Mouse (Mus musculus): ENCODE data around the gene Gm26620.

Gm26620 gene

DNA sequence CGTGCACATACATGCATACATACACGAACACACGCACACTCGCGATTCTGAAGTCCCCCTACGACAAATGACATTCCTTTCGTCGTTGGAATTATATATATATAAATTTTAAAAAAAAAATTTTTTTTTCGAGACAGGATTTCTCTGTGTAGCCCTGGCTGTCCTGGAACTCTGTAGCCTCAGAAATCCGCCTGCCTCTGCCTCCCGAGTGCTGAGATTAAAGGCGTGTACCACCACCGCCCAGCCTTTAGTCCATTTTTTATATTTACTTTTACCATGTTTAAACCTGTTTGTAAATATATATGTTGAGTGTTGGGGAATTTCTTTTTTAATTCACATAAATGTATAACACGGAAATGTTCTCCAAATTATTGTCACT is 16.0 kb upstream of the Gm26620 start:
- no peak for DNase-seq (ENCODE audit: low read depth, low spot score)

DNA sequence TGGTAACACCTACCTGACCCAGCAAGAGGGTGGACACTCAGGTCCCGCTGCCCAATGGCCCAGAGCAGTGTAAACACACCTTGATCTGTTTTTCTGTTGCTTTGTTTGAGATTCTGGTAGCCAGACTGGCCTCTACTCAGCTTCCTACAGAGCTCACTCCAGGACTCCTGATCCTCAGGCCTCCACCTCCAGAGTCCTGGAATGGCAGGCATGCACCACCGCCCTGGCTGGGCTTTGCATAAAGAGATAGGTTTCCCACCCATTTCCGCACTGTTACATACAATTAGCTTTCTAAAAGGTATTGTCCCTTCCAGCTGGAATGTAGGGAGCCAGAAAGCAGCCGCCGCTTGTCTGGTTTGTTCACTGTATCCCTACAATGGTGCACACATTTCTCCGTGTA is 13.5 kb upstream of the Gm26620 start:
- DNase-seq (ENCODE audit: low read depth, low spot score): peak; percentile 91

DNA sequence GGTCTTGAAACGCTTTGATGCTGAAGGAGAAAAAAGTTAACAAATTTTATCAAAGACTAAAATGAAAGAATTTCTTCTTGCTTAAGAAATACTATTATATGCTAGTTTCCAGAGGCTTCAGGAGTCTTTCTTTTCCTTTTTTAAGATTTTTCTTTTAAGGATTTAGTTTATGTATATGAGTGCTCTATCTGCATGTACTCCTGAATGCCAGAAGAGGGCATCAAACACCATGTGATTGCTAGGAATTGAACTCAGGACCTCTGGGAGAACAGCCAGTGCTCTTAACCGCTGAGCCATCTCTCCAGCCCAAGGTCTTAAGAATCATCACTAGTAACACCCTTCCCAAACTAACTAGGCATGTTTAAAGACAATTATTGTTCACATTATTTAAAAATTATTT is 12.9 kb upstream of the Gm26620 start:
- peak; percentile 72 for DNase-seq (ENCODE audit: low read depth, low spot score)

DNA sequence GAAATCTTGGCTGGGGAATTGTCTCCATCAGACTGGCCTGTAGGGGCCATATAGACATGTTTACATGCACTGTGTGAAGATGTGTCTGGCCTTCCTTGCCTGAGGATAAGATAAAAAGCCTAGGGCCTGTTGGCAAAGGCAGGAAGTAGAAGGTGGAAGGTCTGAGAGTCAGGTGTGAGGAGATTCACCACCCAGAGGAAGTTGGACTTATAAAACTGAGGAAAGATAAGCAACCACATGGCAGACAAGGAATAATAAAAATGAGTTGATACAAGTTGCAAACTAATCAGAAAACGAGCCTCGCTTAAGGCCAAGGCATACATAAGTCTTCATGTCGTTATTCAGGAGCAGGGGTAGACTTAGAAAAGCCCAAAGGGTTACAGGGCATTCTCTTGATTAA is 9.2 kb upstream of the Gm26620 start:
- DNase-seq (ENCODE audit: low read depth, low spot score): no peak

DNA sequence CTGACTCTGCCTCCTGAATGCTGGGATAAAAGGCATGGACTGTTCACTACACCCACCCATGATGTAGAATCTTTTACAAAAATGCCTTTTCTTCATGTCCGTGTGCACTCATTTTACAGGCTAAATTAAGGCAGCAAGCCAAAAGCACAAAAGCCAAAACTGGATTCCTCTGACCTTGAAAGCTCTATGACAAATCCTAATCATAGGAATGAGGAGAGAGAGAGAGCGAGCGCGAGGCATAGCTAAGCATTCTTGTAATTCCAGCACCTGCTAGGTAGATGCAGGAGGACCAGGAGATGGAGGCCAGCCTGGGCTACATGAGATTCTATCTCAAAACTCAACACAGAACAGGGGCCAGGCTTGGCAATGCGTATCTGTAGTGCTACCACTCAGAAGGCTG is 8.0 kb upstream of the Gm26620 start:
- no peak for DNase-seq (ENCODE audit: low read depth, low spot score)

DNA sequence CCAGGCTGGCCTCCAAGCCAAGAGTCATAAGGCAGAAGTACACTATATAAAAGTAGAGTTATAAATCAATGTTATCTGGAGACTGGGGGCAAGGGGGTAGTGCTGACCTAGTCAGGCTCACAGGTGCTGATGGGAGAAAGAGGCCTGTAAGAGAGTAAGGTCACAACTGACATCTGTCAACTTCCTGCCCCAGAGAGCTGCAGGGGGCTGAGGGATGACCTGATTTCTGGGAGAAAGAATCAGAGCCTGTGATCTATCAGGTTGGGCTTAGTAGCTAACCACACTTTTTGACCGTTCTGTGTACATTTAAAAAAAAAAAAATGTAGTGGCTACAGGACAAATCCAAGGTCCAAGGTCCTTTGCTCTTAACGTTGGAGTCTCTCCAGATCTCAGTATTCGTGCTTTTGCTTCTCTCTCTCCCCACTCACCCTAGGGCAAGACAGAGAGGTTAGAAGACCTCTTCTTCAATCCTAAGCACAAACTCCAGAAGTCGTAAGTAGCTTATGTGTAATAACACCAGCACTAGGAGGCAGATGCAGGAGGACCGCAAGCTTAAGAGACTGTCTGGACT is 1.9 kb upstream of the Gm26620 start:
- no peak for DNase-seq (ENCODE audit: low read depth, low spot score)

DNA sequence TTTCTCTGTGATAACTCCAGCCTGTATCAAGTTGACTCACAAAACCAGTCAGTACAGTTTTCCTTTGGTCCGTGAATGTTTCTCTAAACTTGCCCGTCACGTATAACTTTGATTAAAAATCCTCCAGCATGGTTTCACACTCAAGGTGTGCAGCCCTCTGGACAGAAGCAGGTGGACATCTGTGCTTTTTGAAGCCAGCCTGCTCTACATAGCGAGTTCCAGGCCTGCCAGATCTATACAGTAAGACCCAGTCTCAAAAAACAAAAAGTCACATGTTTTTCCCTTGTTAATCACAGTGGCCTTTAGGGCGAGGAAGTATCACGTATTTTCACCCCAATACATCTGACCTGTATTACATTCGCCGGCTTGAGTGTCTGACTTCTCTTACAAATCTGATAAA is 475 bp upstream of the Gm26620 start:
- no peak for DNase-seq (ENCODE audit: low read depth, low spot score)

DNA sequence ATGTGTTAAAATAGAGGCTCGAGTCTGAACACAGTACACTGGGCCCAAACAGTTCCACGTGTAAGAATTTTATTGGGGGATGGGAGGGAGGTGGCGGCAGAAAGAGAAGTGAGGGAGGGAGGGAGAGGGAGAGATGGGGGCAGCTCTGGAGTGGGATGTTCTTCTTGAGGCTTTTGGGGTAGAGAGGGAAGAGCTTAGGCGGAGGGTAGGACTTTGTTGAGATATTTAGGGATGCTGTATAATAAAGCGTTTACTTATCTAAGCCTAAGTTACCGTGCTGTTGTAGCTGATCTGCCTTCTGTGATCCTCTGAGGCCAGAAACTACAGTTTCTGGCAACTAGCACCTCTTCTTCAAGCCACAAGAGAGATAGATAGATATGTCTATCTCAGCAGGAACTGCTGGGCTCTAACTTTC is 1.2 kb downstream of the Gm26620 start:
- no peak for DNase-seq (ENCODE audit: low read depth, low spot score)

DNA sequence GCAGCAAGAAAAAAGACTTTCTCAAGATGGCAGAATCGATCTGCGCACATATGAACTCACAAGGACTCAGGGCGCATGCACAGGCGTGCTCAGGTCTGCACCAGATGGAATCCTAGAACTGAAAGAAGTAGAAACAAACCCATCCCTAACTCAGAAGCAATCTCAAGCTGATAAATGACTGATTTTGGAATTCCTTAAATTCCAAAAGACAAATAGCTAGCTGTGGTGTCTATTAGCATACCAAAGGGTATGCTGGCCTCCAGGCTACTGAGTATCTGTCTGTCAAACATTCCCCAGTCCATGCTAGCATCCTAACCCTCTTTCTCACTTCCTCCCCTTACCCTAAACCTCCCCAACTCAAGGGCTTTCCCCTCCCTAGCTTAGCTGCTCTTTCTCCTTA is 4.4 kb downstream of the Gm26620 start:
- peak; percentile 93 for DNase-seq (ENCODE audit: low read depth, low spot score)

DNA sequence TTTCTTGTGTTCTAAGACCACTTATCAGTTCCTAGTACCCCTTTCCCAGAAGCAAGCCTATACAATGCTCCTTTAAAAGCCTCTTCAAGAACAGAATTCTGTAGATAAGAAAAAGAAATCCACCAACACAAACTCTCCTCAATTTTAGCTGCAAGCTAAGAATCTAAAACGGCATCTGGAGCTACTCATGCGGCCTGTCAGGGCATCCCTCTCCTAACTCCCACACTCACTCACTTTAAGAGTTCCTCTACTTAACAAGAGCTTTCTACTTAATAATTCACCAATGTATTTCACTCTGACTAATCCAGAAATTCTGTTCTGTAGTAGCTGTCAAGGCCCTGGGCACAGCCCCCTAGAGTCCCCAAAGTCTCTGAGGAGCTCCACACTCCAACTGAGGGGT is 6.8 kb downstream of the Gm26620 start:
- DNase-seq (ENCODE audit: low read depth, low spot score): no peak

DNA sequence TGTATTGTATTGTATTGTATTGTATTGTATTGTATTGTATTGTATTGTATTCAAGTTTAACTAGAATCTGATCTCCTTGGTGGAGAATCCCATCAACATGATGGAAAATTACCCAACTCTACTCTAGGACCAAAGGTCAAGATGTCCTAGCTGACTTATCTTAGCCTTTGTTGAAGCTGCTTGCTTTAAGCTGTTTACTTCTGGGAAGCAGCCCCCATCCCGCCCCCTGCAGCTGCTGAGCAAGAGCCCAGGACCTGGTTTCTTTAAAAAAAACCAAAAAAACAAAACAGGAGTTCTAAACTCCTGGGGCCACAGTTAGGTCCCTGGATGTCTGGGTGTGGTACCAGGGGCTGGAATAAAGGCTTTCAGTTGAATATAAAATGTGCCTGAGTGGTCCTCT is 7.4 kb downstream of the Gm26620 start:
- no peak for DNase-seq (ENCODE audit: low read depth, low spot score)

DNA sequence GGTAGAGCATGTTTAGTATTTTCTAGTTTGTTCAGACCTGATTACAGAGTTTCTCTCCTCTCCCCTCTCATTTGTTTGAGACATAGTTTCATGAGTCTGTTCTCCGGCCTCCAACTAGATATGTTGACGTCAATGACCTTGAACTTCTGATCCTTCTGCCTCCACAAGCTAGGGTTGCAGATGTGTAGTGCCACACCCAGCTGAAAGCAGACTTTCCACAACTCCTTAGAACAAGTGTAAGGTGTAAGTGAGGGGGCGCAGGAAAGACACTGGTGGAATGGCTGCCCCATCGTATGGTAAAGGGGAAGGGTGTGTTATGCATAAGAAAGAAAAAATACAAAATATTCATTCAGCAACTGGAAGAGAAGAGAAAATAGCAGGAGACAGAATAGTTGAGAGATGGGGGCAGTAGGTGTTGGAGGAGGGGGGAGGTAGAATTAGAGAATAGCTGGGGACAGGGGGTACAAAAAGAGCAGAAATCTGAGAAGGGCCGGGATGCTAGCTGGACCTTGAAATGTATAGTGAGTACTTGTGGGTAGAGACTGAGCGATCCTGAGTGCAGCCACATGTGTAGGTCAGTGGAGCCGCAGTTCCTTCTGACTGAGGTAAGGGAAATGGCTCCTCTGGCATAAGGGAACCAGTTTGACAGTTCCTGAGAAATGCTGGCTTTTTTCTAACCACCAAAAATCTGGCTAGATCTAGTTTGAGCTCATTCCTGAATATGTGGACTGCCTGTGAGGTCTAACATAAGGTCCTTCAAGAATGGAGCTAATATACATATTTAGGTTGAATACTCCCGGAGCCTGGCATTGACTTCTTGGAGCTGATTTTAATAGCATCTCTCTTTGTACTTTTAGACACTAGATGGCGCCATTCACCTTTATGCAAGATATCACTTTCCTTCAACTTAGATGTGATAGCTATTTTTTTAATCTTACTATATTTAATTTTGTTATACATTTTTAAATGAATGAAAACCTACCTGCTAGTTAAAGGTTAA is 10.0 kb downstream of the Gm26620 start:
- DNase-seq (ENCODE audit: low read depth, low spot score): peak; percentile 81

DNA sequence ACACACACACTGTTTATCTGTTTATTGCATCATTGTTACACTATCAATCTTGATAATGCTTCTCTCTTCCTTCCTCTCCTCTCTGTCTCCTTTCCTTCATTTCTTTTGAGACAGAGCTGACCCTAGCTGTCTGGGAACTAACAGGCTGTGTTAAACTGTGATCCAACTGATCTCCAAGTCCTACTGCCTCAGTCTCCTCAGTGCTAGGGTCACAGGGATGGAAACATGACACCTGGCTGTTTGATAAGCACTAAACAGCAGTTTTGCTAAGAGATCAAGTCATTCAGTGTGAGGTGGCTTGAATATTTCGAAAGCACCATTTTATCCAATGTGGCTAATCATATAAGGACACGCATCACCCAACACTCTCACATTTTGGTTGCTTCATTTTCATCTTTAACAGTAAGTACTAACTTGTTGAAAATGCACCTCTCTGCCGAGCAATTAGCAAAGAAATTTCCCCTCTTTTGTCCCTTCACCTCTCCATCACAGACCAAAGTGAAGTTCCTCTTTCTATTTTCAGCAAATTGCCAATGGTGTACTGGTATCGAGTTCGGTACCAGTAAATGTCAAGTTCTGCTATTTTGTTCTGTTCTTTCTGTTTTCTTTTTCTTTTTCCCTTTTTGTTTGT is 11.9 kb downstream of the Gm26620 start:
- no peak for DNase-seq (ENCODE audit: low read depth, low spot score)

DNA sequence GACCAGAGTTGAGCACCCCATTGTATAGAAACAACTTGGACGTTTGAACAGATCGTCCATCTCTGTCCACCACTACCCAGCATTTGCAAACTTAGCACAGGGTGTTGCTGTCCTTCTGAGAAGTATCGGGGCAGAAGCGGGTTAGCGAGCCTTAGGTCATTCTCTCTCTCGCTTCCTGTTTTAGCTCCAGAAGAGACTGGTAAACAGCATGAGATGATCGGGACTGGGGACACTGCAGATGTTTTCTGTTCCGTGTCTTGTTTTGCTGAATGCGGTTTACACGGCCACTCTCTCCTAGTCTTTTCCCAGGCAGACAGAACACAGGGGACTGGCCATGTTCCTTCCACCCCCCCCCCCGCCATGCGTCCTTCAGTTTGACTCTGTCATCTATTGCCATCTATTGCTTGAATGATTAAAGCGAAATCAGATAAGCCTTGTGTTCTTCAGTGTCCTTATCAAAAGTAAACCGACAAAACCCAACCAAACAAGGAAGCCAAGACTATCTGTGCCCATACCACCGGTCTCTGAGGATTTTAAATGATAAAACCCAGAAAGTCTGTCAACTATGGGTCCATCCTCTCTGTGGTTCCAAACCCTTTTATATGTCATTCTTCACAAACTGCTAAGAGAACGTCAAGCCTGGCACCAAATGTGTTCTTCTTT is 13.7 kb downstream of the Gm26620 start:
- DNase-seq (ENCODE audit: low read depth, low spot score): no peak

DNA sequence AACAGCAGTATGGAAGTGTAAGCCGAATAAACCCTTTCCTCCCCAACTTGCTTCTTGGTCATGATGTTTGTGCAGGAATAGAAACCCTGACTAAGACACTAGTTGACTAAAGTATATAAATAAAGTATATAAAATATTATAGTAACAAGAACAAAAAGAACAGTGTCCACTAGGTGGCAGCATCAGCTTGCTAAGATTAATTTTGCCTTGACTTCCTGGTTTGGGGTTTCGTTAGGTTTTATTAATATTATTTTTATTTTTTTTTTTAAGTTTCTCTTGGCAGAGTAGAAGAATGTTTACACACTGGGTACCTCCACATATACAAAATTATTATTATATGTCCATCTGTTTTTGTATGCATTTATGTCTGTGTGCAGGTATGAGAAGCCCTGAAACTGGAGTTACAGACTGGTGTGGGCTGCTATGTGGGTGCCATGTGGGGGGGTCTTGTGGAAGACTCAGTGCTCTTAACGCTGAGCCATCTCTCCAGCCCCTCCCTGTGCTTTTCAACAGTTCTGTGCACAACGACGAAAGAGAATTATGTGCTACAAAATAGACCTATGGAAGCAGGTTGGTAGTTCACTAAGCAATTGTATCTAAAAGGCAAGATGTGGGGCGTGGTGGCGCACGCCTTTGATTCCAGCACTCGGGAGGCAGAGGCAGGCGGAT is 16.1 kb downstream of the Gm26620 start:
- peak; percentile 70 for DNase-seq (ENCODE audit: low read depth, low spot score)

DNA sequence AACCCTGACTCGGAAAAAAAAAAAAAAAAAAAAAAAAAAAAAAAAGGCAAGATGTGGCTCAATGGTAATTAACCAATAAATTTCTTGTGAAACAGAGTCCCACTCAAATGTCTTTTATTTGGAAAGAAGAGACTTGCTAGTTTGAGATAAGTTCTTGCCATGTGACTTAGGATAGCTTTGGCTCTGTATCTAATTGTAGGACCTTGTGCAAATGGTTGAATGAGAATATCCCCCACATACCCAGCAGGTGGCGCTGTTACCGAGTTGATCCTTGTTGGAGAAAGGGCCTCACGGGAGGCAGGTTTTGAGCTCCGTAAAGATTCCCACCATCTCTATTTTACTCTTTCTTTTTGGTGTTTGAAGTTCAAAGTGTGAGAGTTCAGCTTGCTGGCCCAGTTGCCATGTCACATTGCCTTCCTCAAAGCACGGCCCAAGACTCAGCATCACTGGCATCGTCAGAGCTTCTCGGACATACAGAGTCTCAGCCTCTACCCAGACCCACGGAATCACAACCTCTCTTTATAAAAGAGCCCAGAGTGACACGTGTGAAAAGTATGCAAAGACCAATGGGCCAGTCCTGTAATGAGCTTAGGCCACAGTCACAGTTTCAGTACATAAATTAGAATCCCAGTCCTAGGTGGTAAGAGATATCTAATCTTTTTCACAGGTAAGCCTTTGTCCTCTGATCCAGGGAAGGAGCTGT is 16.8 kb downstream of the Gm26620 start:
- peak; percentile 92 for DNase-seq (ENCODE audit: low read depth, low spot score)

DNA sequence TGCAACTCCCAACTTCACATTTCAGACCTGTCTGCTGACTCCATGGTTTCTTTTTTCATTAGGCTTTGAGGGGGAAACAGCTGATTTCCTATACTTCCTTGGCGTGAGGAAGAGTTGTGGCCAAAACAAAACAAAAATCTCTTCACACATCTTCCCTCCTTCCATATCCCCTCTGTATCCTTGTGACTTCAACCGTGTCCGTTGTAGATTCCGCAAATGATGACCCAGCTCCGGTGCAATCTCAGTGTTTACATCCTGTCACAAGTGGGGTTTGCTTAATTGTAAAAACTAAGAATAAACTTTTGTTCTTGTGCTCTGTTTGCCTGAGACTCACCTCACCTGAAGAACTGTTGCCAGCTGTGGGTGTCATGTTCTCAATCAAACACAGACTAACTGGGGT is 18.6 kb downstream of the Gm26620 start:
- DNase-seq (ENCODE audit: low read depth, low spot score): no peak

DNA sequence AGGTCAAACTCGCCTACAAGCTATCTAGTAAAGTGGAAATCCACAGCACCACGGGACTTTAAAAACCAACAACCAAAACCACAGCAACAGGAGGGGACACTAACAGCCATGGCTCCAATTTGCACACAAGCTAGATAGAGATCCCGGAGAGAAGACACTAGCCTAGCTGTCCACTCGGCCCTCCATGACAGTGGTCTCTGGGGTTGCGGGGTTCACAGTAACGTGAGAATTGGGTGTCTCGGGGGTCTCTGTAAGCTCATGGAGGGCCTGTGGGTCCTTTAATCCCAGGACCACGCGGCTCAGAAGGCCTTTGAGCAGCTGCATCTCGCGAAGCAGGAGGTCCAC is 22.2 kb downstream of the Gm26620 start:
- DNase-seq (ENCODE audit: low read depth, low spot score): no peak

DNA sequence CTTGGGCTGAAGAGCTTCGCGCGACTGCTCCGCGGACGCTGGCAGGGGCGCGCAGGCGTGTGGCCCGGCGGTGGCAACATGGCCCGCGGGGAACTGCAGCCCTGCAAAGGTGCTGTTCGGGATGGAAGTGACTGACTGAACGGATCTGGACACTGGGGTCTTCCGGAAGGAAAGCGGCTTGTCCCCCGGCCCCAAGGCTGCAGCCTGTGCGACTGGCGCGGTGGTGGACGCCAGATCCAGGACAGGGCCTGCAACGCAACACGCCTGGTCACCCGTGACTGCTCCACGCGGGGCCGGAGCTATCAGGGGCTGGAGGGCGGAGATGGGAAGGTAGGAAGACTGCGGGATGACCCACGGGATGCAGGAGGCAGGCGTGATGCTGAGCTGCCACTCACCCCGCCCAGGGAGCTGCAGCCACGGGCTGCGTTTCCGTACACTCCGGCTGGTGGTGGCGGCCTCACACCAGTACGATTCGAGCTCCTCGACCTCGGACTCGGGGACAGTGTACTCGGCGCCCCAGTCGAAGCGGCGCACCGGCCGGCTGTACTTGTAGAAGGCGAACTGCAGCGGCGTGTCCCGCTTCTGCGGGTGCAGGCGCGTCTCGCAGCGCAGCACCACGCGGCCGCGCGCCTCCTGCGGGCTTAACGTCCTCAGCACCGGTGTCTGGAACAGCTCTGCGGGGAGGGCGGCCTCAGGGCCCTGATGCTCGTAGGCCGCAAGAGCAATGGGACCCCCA is 22.8 kb downstream of the Gm26620 start:
- DNase-seq (ENCODE audit: low read depth, low spot score): peak; percentile 41

DNA sequence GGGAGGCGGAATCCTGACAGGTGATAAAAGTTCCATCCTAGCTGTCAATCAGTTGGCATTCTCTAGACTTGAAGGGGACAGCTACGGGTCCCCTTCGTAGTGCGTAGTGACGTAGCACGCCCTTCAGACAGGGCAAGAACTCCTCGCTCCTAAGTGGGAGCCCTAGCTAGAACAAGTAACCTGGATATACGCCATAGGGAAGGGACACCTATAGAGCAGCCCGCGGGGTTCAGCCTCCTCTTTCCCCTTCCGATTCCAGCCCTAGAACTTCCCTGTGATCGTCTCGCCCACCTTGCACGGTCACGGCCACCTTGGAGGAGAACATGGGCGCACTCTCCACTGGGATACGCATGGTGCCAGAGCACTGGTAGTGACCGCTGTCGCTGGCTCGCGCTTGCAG is 23.5 kb downstream of the Gm26620 start:
- peak; percentile 31 for DNase-seq (ENCODE audit: low read depth, low spot score)
